Mouse (Mus musculus): ENCODE measurements at regions not wholly inside any gene's neighbourhood (a gene's known extent, or its start where the extent isn't known, plus 50 kb on each side); places are given as distances from the start of the nearest gene placed in this dataset.

- no peak for TF ChIP-seq CTCF (IDR thresholded peaks at IDR 0.05; ENCODE audit: insufficient read depth, low read length)
- no peak for TF ChIP-seq POLR2A (IDR thresholded peaks at IDR 0.05; ENCODE audit: borderline replicate concordance, extremely low read depth, low read depth, low read length)
Measured at GRCm38 (mm10) chr19:37778568-37778967, 81.0 kb downstream of the Cyp26a1 start.
